Comparison of ENCODE assay signal across 18 mouse cellular contexts in the genomic region with DNA sequence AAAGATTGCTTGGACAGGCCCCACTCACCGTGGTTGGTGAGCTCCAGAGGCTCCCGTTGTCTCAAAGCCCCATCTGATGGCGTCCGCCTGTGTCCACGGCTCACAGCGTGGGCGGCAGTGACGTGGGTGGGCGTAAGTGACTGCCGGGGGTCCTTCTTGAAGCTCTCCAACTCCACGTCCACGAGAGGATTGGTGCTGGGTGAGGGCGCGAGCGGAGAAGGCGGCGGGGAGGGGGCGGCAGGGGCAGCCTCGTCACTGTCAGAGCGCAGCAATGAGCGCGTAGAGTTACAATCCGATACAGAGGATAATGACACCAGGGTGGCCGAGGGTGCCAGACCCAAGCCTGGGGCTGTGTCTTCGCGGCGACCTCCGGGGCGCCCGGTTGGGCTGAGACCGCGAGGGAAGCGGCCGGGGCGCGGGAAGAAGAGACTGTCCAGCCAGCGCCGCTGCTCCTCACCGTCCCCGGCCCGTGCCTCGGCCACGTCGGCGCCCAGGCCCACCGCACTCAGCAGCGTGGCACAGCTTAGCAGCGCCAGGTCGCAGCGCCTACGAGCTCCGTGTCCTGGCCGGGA. TPM values are rescaled to one million over a fixed set of nuclear protein-coding genes. Genes with fewer than 3 reads are reported as not detected.
A peak's percentile ranks its signal among the peaks of the same experiment; 100 is the strongest.
DNase-seq lines count a peak whose midpoint lies in the region; ATAC-seq and TF ChIP-seq lines count a peak whose summit lies in the region.
"Had no signal": no experiment of that assay in that cellular context is flagged by ENCODE, and none has a peak within 500 bp of the region (broad histone marks: within the 10 kb centered on the region; RNA-seq: fewer than 3 reads in every experiment).

No protein-coding gene starts in this region.

- intact Hi-C loops in heart, postnatal 10 days (cut with DNase I), result no loop called here

- no peak for ATAC-seq in kidney, postnatal 0 days (replicated peaks; ENCODE audit: low FRiP score, low read depth)

- 0 out of 2 replicates have a peak overlapping the region, but pooled peaks have one; percentile 18 for H3K4me2 ChIP-seq in kidney, postnatal 0 days (ENCODE audit: low read length)
- H3K4me2 ChIP-seq: embryonic facial prominence, embryonic 15.5 days; forebrain, embryonic 12.5 days; hindbrain, embryonic 12.5 days; limb, embryonic 15.5 days; neural tube, embryonic 13.5 days had no signal

- H3K4me3 ChIP-seq in heart, embryonic 10.5 days, result peak overlapping the region; percentile 36
- no peak overlapping the region for H3K4me3 ChIP-seq in kidney, postnatal 0 days (replicated peaks; ENCODE audit: low read depth, low read length)
- H3K4me3 ChIP-seq: embryonic facial prominence, embryonic 15.5 days; forebrain, embryonic 12.5 days; hindbrain, embryonic 12.5 days; limb, embryonic 15.5 days; neural tube, embryonic 13.5 days had no signal

- H3K27ac ChIP-seq in heart, embryonic 10.5 days, result no peak overlapping the region
- H3K27ac ChIP-seq in kidney, postnatal 0 days, result no peak overlapping the region
- H3K27ac ChIP-seq: embryonic facial prominence, embryonic 15.5 days; forebrain, embryonic 12.5 days; hindbrain, embryonic 12.5 days; limb, embryonic 15.5 days; neural tube, embryonic 13.5 days had no signal

- WGBS in heart, embryonic 10.5 days, result 13% methylated on average over 53 of the region's 53 CpGs
- 30% methylated on average over 53 of the region's 53 CpGs for WGBS in kidney, postnatal 0 days

- peaks cover 16% of the 10 kb centered on the region for H3K4me1 ChIP-seq in heart, embryonic 10.5 days
- H3K4me1 ChIP-seq in kidney, postnatal 0 days (replicated peaks; ENCODE audit: insufficient read depth, low read length), result no peaks in the 10 kb centered on the region; the same call in 1 of the 2 replicates

- H3K9ac ChIP-seq in kidney, postnatal 0 days (ENCODE audit: low read depth, low read length), result no peak overlapping the region
- H3K9ac ChIP-seq: embryonic facial prominence, embryonic 15.5 days; forebrain, embryonic 12.5 days; hindbrain, embryonic 12.5 days; limb, embryonic 15.5 days; neural tube, embryonic 13.5 days had no signal

- no peak for DNase-seq in heart, embryonic 10.5 days (ENCODE audit: low spot score)
- no peak for DNase-seq in heart, postnatal 10 days
- DNase-seq in kidney, postnatal 0 days (ENCODE audit: low spot score), result no peak
- DNase-seq in kidney, postnatal 14 days, result no peak
- DNase-seq in right cerebral cortex, postnatal 14 days, result peak; percentile 45
- no peak for DNase-seq in right cerebral cortex, postnatal 36 days (ENCODE audit: low spot score in 2 of 2)
- DNase-seq in thymus, postnatal 0 days (ENCODE audit: low spot score), result no peak
- DNase-seq in spleen, postnatal 10 days (ENCODE audit: low spot score in 2 of 2), result no peak
- DNase-seq: cerebellum, adult 9-10 months; gastrocnemius, postnatal 36 days; kidney, postnatal 25 days; layer of hippocampus, adult 9-11 months; thymus, postnatal 4 days had no signal

- TF ChIP-seq CTCF in kidney, postnatal 0 days (IDR thresholded peaks at IDR 0.05; ENCODE audit: low read depth), result no peak

- no peaks in the 10 kb centered on the region for H3K9me3 ChIP-seq in heart, embryonic 10.5 days
- H3K9me3 ChIP-seq in kidney, postnatal 0 days (replicated peaks; ENCODE audit: low read length), result no peaks in the 10 kb centered on the region
- H3K9me3 ChIP-seq: embryonic facial prominence, embryonic 15.5 days; forebrain, embryonic 12.5 days; hindbrain, embryonic 12.5 days; limb, embryonic 15.5 days; neural tube, embryonic 13.5 days had no signal

- H3K27me3 ChIP-seq in heart, embryonic 10.5 days (ENCODE audit: insufficient read depth, poor library complexity, severe bottlenecking), result peaks cover 97% of the 10 kb centered on the region
- peaks cover 23% of the 10 kb centered on the region for H3K27me3 ChIP-seq in kidney, postnatal 0 days (ENCODE audit: insufficient read depth, low read length)

- peaks cover 4% of the 10 kb centered on the region; the same call in 1 of the 2 replicates for H3K36me3 ChIP-seq in heart, embryonic 10.5 days
- H3K36me3 ChIP-seq in kidney, postnatal 0 days (ENCODE audit: insufficient read depth, low read length), result peaks cover 19% of the 10 kb centered on the region

RNA-seq across cellular contexts. Expression of a gene that starts 4.2 kb away (rescaled TPM):
- polyA plus RNA-seq in heart, embryonic 10.5 days (2016; fragmentation: Nextera tagmentation; extraction: Ambion mirVana), result not detected in 2 replicates
- not detected for total RNA-seq in heart, postnatal 10 days (2021)
- not detected in 2 replicates for polyA plus RNA-seq in kidney, postnatal 0 days (2015; fragmentation: Nextera tagmentation; extraction: Ambion mirVana)
- polyA plus RNA-seq in thymus, postnatal 0 days (2015; fragmentation: Nextera tagmentation; extraction: Ambion mirVana), result not detected in 2 replicates
- total RNA-seq: gastrocnemius, postnatal 36 days had no signal

RNA-seq across cellular contexts. Expression of a gene that starts 16.5 kb away (rescaled TPM):
- 4.5 and 10.6 TPM in 2 replicates for polyA plus RNA-seq in heart, embryonic 10.5 days (2016; fragmentation: Nextera tagmentation; extraction: Ambion mirVana)
- total RNA-seq in heart, postnatal 10 days (2021), result 10 to 100 TPM; 18.1 to 18.9 TPM
- 5.0 and 6.8 TPM in 2 replicates for polyA plus RNA-seq in kidney, postnatal 0 days (2015; fragmentation: Nextera tagmentation; extraction: Ambion mirVana)
- polyA plus RNA-seq in thymus, postnatal 0 days (2015; fragmentation: Nextera tagmentation; extraction: Ambion mirVana), result 5.2 and 7.2 TPM in 2 replicates

RNA-seq across cellular contexts. Expression of a gene that starts 31.2 kb away (rescaled TPM):
- polyA plus RNA-seq in heart, embryonic 10.5 days (2016; fragmentation: Nextera tagmentation; extraction: Ambion mirVana), result 1.6 and 2.5 TPM in 2 replicates
- under 1 TPM; 0.62 to 0.69 TPM for total RNA-seq in heart, postnatal 10 days (2021)
- 2.9 and 3.2 TPM in 2 replicates for polyA plus RNA-seq in kidney, postnatal 0 days (2015; fragmentation: Nextera tagmentation; extraction: Ambion mirVana)
- polyA plus RNA-seq in thymus, postnatal 0 days (2015; fragmentation: Nextera tagmentation; extraction: Ambion mirVana), result 2.8 and 3.5 TPM in 2 replicates
